Mouse (Mus musculus) megakaryocyte-erythroid progenitor cell, adult 5-6 weeks (primary cell): ENCODE results near the gene Dffb. TPM values are rescaled to one million over a fixed set of nuclear protein-coding genes. Genes with fewer than 3 reads are reported as not detected.
A peak's percentile ranks its signal among the peaks of the same experiment; 100 is the strongest.
"Not testable (repeated sequence)": the region's sequence is repeated elsewhere in the genome, so short reads cannot be mapped to it uniquely, and the experiment has no call there.

Experiments used
- ATAC-seq: replicated peaks from 2 replicates; pipeline ENCODE4 v1.8.0; 2016; ENCODE audit warnings: mild to moderate bottlenecking, inconsistent platforms; ENCODE audit not compliant: severe bottlenecking, poor library complexity, low FRiP score, low TSS enrichment
- total RNA-seq, 2 experiments: library from RNA; stranded (forward) in 1 of 2; stranded (reverse) in 1 of 2; fragments of 200-1000, 215-1000 nt in 1 of 2; fragments of >200 nt in 1 of 2; fragmentation: Nextera tagmentation in 1 of 2; gene quantifications; 2 replicates each; pipeline ENCODE4 v1.2.3; 2014 to 2017

Dffb gene
- total RNA-seq, 2 experiments from 2014 or later = 9.5 to 15.0 TPM

DNA sequence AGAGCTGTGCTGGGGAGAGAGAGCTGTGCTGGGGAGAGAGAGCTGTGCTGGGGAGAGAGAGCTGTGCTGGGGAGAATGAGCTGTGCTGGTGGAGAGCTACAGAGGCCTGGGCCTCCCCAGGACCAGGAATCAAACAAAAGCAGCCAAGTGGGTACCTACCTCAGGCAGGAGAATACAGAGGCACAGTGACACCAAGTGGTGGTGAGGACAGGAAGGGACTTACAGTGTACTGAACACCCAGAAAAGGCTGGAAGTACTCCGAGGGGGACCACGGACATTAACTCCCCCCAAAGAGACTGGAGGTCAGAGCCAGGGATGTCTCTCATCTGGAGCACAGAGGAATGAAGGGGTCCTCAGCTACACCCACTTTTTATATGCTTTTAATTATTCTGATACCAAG is 6.9 kb downstream of the Dffb start:
- ATAC-seq = no peak

DNA sequence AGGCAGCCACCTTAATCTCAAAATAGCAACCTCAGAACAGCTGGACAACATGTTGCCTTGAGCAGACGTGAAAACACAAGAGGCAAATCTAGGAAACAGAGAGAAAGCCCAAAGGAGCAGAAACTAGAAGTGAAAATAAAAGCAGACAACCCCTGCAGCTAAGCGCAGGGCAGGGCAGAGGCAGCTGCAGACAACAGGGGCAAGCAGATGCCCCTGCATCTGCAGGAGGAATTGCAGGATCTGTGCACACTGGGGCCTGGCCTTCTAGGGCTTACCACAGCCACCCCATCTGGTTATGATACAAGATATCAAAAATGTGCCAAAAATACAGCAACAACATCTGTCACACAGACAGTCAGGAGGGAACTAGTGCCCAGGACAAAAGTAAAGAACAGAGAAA is 7.4 kb downstream of the Dffb start:
- ATAC-seq = no peak

DNA sequence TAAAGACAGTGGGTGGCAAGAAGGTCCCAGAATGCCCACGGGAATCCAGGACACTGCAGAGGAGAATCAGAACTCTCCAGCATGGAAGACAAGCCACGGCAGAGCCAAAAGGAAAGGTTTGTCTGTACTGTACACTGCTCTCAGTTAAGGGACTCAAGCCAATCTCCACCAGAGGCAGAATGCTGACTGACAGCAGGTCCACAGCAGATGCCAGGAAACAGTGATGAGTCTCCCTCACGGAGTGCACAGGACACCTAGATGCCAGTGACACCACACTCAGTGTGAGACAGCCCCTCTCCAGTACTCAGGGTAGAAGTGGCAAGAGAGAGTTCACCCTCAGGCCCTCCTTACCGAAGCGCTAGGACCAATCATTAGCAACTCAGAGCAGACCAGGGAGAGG is 8.3 kb downstream of the Dffb start:
- ATAC-seq = no peak

DNA sequence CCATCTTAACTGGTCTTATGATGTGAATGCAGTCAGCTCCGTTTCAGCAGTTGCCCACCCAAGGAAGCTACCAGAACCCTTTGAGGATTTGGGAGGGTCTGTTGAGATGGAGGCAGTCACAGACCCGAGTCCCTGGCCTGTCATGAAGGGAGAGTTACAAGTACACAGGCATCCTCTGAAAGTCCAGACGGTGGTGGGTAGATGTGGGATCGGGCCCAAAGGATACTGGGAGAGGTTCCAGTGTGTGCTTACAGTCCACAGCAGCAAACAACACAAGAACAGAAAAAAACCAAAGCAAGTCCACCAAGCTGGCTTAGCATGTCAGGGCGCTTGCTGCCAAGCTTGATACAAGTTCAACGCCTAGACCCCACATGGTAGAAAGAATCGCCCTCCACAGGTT is 12.3 kb downstream of the Dffb start:
- no peak for ATAC-seq

DNA sequence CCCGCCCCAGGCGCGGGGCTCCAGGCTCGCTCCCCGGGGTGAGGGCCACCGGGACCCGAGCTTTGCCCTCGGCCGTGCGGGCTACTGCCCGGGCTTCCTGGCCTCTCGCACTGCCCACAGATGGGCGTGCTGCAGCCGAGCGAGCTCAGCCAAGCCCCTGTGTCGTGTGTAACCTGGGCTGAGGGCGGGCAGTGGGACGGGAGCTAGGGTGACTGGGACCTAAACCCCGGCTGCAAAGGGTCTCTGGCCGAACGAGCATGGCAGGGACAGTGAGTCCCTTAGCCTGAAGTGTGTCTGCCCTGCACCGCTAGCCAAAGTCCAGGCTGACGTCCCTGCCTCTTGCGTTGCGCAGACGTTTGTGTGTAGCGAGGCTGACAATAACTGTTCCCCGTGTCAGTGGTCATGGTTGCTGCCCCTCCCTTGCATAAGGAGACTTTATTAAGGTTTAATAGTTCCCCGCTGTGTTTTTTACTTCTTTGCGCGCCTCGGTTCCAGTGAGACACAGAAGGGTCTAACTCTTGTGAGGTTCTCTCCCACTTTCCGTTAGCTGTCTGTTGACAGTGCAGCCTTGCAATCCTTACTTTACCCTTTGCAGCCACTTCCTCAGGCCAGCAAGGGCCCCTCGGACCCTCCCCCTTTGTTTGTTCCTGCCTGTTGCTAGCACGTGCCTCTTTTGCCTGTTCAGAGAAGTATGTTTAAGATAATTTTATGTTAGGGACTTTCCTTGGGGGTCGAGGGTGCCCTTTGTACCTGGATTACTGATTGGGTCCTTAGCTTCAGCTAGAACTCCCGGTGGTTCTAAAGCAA is 17.3 kb downstream of the Dffb start:
- ATAC-seq = peak; percentile 49

DNA sequence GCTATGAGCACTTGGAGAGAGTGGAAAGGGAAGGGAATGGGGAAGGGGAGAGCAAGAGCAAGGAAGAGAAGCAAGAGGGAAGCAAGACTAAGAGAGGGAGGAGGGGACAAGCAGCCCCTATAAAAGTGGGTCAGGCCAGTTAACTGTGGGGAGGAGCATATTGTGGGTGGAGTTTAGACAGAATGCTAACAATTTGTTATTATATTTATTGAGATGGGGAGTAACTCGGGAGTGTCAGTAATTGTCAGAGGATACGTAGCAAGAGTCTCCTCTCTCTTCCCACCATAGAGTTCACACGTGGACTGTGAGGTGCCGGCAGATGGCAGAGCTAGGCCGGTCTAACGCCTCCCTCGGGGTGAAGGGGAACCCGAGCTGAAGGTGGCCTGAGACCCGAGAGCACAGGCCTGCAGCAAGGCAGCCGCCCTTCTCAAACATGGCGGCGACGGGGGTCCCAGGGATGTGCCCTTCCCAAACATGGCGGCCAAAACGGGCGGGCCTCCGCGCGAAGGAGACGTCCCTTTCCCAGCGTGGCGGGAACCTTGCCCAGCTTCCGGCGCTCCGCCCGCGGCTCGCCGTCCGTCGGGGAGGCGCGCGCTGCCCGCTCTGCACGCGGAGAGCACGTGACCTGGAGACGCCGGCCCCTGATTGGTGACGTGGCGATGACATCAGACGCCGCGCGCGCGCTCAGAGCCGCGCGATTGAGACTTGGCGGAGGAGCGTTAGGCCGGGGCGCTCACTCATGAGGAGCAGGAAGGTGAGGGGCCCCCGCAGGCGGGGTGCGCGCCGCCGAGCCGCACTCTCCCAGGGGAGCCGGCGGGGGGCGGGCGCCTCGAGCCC is 18.1 kb downstream of the Dffb start, which contains the start of gene A430005L14Rik:
Gene A430005L14Rik (plus strand): TSS at position 669 of the 837 bp plus-strand sequence.
- peak; percentile 91 for ATAC-seq

DNA sequence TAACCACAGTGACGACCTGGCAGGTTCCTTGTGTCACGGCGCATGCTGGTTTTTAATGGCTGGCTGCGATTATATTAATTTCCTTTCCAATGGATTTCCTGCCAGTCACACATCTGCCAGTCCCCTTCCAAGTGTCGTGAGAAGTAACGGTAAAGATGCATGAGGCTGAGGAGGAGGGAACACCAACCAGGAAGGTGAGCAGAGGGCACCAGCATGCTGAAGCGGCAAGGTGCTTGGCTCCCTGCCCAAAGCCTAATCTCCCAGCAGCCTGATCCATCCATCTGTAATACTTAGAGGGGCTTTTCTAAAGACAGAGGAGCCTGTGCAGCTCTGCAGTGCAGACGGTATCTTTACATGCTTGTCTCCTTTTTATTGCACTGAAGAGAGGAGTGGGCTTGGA is 19.3 kb downstream of the Dffb start:
- ATAC-seq = no peak

DNA sequence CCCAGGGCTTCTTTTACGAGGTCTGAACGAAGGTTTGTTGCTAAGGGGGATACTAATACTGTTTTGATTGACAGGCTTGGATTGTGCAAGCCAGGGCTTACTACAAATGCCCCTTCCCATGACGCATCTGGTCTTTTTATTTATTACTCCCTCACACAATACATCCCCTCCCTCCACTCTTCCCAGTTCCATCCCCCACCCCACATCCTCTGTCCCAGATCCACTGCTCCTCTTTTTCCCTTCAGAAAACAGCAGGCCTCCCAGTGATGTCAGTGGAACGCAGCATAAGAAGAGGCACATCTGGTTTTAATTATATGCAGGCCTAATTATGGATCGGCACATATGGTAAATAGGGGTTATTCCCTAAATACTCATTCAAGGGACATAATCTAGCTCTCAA is 23.2 kb downstream of the Dffb start:
- ATAC-seq = no peak

DNA sequence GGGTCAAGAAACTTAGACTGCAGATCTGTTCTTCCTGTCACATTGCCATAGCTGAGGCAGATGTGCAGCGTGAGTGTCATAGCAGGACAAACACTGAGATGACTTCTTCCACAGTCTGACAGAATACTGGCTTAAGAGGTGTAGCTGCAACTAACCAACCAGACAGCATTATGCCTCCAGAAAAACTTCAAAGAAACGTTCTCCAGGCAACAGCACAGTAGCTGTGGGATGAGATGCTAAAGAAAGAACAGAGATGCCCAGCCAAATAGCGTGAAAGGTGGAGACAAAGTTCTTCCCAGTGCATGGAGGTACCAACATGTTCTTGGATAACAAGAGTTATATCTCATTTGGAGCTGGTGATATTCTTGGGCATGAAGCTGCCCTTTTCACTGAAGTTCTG is 23.8 kb downstream of the Dffb start:
- ATAC-seq = no peak

DNA sequence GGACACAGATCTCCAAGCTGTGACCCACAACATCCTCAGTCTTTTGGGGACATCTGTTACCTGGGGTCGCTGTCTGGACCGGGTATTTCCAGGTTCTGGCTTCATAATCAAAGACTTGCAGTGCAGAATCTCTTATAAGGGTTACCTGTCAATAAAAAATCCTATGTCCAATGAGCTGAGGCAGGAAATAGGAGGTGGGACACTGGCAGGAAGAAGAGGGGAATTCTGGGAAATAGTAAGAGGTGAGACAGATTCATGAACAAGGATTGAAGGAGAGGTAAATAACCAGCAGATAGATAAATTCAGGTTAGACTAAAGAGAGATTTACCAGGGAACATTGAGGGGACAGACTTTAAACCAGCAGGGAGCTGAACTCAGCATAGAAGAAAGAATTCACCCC is 24.6 kb downstream of the Dffb start:
- no peak for ATAC-seq

DNA sequence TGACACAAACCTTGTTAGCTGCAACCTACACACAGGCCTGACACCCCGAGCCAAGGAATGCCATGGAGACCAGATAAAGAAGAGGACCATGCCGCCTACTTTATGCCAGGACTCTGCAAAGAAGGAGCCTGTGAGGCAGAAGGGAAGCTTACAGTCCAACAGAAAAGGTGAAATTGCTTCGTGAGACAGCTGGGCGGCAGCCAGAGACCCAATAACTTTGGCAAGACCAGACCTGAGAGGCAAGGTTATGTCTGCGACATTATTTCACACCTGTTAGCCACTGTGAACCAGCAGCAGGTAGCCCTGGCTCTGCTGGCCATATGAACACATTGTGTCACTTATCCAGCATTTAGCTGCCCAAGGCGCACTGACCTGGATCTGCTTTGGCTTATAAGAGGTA is 29.2 kb downstream of the Dffb start:
- ATAC-seq = no peak

DNA sequence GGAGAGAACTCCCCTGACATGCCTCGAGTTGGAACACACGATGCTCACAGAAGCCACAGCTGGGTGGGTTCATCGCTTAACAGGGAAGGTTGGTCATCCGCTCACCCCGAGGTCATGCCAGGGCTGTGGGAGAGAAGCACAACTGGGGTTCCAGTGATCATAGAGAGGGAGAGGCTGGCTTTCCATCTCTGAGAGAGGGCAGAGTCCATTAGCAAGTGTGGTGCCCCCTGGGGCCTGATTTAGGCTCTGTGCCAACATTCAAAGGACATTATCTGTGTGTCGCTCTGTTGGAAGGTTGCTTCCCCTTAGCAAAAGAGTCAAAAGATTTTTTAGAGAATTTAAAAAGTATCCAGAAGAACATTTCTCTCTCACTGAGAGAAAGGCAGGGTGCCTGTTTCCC is 30.7 kb downstream of the Dffb start:
- ATAC-seq = no peak

DNA sequence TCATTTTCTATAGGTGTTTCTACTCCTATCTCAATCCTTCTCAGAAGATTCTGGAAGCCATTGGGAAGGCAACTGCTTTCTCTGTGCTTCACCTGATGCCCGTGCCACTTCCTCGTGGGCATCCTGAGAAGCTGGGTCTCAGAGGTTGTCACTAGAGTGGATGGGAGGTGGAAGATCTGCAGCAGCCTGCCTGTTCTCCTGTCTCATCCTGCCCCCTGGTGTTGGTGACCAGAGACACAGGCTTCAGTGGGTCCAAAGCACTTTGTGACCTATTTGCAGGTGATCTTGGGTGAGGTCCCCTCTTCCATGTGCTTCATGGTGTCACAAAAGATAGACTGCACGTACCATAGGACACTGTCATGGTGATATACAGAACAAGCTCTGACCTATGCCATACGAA is 31.7 kb downstream of the Dffb start:
- ATAC-seq = peak; percentile 62

DNA sequence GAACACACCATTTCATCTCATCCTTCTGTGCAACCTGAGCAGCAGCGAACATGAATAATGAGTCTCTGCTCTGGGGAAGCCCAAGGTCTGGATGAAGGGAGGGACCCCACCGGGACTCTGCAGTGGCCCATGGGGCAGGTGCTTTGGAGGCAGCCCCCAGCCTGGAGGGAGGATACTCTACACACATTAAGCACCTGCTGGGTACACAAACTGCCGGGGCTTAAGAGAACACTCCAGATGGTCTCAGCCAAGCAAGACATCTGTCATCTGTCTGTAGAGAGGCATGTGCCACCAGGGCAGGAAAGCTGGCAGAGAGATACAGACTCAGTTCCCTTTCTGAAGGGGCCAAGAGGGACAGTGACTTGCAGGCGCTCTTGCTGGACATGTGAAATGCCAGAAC is 45.0 kb downstream of the Dffb start:
- no peak for ATAC-seq

DNA sequence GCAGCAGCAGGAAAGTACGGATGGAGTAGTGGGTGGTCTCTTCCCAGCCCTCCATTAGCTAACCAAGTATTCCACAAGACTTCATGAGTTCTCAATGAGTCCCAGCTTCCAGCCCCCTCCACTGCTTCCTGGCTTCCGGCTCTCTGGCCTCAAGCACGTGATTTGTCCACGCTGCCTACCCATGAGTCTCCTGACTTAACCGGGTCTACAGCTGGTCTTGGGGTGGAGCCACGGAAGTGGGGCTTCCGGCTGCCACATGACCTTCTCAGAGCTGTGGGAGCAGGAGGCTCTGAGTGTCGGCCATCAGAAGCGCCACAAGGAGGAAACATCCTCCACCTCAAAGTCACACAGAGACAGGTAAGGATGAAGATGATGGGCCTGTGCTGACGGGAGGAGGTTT is 45.5 kb downstream of the Dffb start:
- no peak for ATAC-seq

DNA sequence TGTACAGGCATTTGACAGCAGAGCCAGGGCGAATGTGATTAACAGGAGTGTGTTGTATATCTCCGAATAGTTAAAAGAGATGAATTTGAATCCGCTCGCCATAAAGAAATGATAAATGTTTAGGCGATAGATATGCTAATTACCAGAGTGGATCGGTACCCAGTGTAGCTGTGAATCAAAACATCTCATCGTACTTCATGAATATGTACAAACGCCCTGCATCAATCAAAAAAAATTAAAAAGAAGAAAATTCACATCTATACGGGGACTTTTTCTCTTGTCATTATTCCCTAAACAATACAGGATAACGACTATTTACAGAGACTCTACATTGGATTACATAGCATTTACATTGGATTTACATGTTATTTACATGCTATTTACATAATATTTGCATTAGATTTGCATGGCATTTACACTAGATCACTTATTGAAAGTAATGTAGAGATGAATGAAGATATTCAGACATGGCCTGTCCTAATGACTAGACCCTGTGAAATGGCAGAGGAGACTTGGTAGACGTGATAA is 46.1 kb downstream of the Dffb start:
- no peak for ATAC-seq

DNA sequence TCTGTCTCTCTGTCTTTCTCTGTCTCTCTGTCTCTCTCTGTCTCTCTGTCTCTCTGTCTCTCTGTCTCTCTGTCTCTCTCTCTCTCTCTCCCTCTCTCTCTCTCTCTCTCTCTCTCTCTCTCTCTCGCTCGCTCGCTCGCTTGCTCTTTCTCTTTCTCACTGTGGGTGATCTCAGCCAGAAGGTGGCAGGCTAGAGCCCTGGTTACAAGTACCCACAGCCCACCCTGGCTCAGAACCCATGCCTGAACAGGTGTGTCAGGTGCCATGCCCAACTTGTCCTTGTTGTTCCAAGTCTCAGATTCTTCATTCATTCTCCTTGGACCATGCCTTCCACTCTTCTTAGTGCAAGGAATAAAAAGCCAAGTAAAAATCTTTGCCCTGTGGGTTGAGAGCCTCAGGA is 52.8 kb downstream of the Dffb start:
- ATAC-seq = not testable (repeated sequence)

DNA sequence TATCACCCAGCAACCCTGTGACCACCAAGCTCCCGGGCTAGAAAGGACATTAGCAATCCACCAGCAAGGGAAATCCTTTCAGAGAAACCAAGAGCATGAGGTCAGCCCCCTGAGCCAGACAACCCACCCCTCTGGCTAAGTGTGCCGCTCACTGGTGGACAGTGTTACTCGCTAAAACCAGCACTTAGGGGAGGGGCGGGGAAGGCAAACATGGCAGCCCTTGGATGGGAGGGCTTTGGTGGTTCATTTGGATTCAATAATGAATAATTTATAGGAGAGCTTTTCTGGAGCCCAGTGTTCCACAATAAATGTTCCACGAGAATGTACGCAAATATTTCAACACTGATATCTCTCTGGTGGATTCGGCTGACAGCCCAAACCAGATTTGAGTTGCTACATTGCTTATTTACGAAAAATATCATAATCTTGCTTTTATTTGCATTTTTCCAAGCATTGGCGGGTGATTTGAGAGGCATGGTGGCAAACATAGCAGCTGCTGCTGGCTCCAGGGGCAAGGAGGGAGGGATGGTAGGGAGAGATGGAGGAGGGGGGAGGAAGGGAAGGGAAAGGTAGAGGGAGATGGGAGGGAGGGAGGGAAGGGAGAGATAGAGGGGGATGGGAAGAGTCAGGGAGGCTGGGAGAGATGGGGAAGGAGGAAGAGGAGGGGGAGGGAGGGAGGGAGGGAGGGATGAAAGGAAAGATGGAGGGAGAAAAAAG is 54.3 kb downstream of the Dffb start:
- ATAC-seq = no peak

DNA sequence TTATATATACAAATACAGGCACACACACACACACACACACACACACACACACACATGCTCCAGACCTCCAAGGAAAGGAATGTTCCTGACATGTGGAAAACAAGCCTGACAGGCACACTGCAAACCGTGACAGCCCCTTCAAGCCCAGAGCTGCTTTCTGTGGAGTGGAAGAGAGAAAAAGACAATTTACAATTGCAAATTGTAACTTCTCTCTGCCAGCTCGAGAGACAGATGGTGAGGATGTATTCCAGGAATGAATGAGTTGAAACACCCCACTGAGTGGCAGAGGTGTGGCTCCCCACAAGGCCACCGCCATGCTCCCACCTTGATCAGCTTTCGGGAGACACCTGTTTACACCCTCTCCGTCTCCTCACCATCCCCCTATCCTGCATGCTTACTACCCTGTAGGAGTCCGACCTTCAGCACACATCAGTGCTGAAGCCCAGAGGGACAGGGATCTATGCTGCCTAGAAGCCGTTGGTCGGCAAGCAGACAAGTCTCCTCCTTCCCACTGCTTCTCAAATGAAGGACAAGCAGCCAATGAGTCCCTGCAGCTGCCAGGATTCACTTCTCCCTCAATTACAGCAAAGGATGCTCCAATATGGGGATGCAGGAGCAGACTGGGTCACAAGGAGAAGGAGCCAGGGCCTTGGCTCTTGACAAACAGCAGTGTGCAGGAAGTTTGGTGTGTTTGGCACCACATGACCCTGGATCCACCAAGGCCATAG is 57.0 kb downstream of the Dffb start:
- no peak for ATAC-seq
